Mouse (Mus musculus) spleen, adult 2 months (tissue): ENCODE data around the gene Gm47995.

Experiments used
- CTCF ChIP-seq: fragments of 200-500 bp; IDR thresholded peaks from 2 replicates; pipeline ENCODE4 v1.5.1; 2011; ENCODE audit warnings: mild to moderate bottlenecking, inconsistent platforms; ENCODE audit not compliant: insufficient read depth, insufficient read length, insufficient replicate concordance; ENCODE audit errors: extremely low read depth
- POLR2A ChIP-seq: fragments of 200-500 bp; IDR thresholded peaks from 2 replicates; pipeline ENCODE4 v1.6.1; 2011; ENCODE audit warnings: low read depth, low read length, inconsistent platforms

GRCm38 (mm10) chr1:151178505-151179083, 19.7 kb upstream of the Gm47995 start:
- TF ChIP-seq CTCF: no peak
- no peak for TF ChIP-seq POLR2A
